Mouse (Mus musculus): ENCODE data around the gene 1700025G04Rik. TPM values are rescaled to one million over a fixed set of nuclear protein-coding genes. Genes with fewer than 3 reads are reported as not detected.

The 1700025G04Rik gene
- polyA plus RNA-seq, 1 experiment from 2014 or later: 32.4 TPM

DNA sequence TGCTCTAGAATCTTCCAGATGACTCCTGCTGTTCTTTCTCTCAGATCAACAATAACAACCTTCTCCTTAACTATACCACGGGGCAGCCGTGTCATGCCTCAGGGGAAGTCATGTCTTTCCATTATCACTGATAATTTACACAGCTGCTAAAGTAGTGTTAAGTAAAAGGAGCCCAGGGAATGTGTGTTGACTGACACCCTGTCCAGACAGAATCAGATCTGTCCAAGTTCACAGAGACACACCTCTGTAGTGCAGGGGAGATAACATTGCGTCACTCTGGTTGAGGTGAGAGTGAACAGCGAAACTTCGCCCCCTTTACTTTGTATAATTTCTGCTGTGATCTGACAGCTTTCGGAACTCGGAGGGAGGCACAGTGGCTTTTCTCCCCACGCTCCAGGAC is 149.9 kb downstream of the 1700025G04Rik start:
- Histone ChIP-seq H3K9ac (ENCODE audit: low read length) (no peak overlapping the region), H3K4me3 (ENCODE audit: low read depth, low read length) (no peak overlapping the region), H3K4me2 (no peak overlapping the region), H3K4me1 (ENCODE audit: control insufficient read depth, insufficient read depth, low read length) (peaks cover 24% of the 10 kb centered on the region), H3K36me3 (ENCODE audit: control insufficient read depth, insufficient read depth, low read length) (no peaks in the 10 kb centered on the region), H3K9me3 (ENCODE audit: control insufficient read depth, low read length) (no peaks in the 10 kb centered on the region), H3K27me3 (ENCODE audit: control insufficient read depth, insufficient read depth, low read length) (no peaks in the 10 kb centered on the region), H3K27ac (ENCODE audit: low read depth, low read length) (no peak overlapping the region)
- ATAC-seq (ENCODE audit: low FRiP score): no peak
- DNase-seq (ENCODE audit: low spot score, missing footprints): no peak
- WGBS: 68% methylated on average over 8 of the region's 8 CpGs

DNA sequence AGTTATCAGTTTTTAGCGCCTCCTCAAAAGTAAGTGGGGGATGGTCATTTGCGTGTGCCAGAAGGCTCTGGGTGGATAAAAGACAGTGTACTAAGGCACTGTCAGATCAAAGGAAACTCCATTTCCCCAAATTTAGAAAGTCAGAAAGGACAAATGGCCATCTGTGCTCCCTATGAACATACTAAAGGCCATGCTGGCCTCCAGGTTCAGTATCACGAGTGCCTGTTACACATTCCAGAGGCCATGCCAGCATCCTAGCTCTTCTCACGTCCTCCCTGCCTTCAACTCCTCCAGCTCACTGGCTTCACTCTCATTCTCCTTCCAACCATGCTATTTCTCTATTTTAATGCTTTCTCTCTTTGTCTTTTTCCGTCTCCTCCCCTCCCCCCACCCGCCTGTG is 150.4 kb downstream of the 1700025G04Rik start:
- H3K4me3 ChIP-seq (ENCODE audit: low read depth, low read length): no peak overlapping the region
- H3K9ac ChIP-seq (ENCODE audit: low read length): no peak overlapping the region
- peaks cover 19% of the 10 kb centered on the region for H3K4me1 ChIP-seq (ENCODE audit: control insufficient read depth, insufficient read depth, low read length)
- DNase-seq (ENCODE audit: low spot score, missing footprints) (no peak), ATAC-seq (ENCODE audit: low FRiP score) (no peak)
- no peak overlapping the region for H3K27ac ChIP-seq (ENCODE audit: low read depth, low read length)
- no peak overlapping the region for H3K4me2 ChIP-seq
- WGBS: 60% methylated on average over 6 of the region's 6 CpGs
- H3K27me3 ChIP-seq (ENCODE audit: control insufficient read depth, insufficient read depth, low read length): no peaks in the 10 kb centered on the region
- no peaks in the 10 kb centered on the region for H3K9me3 ChIP-seq (ENCODE audit: control insufficient read depth, low read length)
- H3K36me3 ChIP-seq (ENCODE audit: control insufficient read depth, insufficient read depth, low read length): no peaks in the 10 kb centered on the region

DNA sequence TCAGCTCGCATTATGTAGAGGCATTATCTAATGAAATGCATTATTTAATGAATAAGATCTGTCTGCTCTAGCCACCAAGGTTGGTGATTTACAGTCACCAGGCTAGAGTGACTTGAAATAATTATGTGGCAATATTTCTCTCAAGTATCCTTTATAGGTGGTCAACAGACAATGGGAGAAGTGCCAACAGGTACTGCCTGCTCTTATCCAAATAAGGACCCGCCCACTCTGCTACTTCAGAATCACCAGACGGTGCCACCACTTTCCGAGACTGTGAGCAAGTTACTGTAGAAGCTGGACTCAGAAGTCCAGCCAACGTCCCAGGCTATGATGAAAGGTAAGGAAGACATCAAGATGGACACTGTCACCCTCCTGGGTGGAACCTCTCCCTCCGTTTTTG is 156.3 kb downstream of the 1700025G04Rik start:
- Histone ChIP-seq H3K27me3 (ENCODE audit: control insufficient read depth, insufficient read depth, low read length) (no peaks in the 10 kb centered on the region), H3K9ac (ENCODE audit: low read length) (no peak overlapping the region), H3K9me3 (ENCODE audit: control insufficient read depth, low read length) (no peaks in the 10 kb centered on the region), H3K4me2 (no peak overlapping the region), H3K36me3 (ENCODE audit: control insufficient read depth, insufficient read depth, low read length) (no peaks in the 10 kb centered on the region), H3K4me3 (ENCODE audit: low read depth, low read length) (no peak overlapping the region), H3K27ac (ENCODE audit: low read depth, low read length) (no peak overlapping the region), H3K4me1 (ENCODE audit: control insufficient read depth, insufficient read depth, low read length) (no peaks in the 10 kb centered on the region)
- ATAC-seq (ENCODE audit: low FRiP score) (no peak), DNase-seq (ENCODE audit: low spot score, missing footprints) (no peak)
- WGBS: 88% methylated on average over 6 of the region's 6 CpGs

DNA sequence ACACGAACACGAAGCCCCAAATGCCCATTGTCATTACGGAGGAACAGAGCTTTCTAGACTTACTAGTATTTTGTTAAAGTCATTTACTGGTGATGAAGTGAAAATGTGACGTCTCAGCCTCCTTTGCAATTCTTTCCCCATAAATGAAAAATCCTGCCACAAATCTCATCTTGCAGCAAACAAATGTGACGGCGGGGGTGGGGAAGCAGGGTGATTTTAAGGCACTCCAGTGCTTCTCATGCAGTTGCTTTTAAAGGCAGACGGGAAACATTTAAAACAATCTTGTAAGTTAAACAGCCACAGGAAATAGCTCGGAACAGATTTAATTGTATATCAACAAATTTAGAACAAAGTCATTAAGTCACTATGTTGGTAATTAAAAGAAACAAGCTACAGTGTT is 163.1 kb downstream of the 1700025G04Rik start:
- ATAC-seq (ENCODE audit: low FRiP score) (no peak), DNase-seq (ENCODE audit: low spot score, missing footprints) (no peak)
- H3K27ac ChIP-seq (ENCODE audit: low read depth, low read length): no peak overlapping the region
- no peaks in the 10 kb centered on the region for H3K4me1 ChIP-seq (ENCODE audit: control insufficient read depth, insufficient read depth, low read length)
- H3K9me3 ChIP-seq (ENCODE audit: control insufficient read depth, low read length): no peaks in the 10 kb centered on the region
- no peak overlapping the region for H3K4me2 ChIP-seq
- no peak overlapping the region for H3K9ac ChIP-seq (ENCODE audit: low read length)
- no peaks in the 10 kb centered on the region for H3K27me3 ChIP-seq (ENCODE audit: control insufficient read depth, insufficient read depth, low read length)
- H3K36me3 ChIP-seq (ENCODE audit: control insufficient read depth, insufficient read depth, low read length): no peaks in the 10 kb centered on the region
- 86% methylated on average over 8 of the region's 8 CpGs for WGBS
- no peak overlapping the region for H3K4me3 ChIP-seq (ENCODE audit: low read depth, low read length)

DNA sequence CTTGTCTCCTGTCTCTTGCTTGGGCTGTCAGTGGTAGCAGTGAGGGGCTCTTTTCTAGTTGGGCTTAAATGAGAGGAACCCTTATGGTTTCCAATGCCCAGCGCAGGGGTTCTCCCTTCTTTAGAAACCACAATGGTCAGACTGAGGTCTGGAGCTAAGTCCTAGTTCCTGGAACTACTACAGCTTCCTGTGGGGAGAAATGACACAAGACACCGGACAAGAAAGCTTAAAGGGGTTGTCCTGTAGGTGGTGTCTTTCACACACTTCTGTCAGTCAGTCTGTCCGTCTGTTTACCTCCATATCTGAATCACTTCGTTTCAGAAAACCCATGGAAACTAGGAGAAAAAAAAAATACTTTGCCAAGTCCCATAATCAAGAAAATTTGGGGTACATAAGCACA is 163.8 kb downstream of the 1700025G04Rik start:
- H3K27ac ChIP-seq (ENCODE audit: low read depth, low read length): no peak overlapping the region
- no peak overlapping the region for H3K4me2 ChIP-seq
- H3K4me1 ChIP-seq (ENCODE audit: control insufficient read depth, insufficient read depth, low read length): no peaks in the 10 kb centered on the region
- H3K4me3 ChIP-seq (ENCODE audit: low read depth, low read length): no peak overlapping the region
- DNase-seq (ENCODE audit: low spot score, missing footprints) (no peak), ATAC-seq (ENCODE audit: low FRiP score) (no peak)
- 71% methylated on average over 4 of the region's 4 CpGs for WGBS
- H3K9ac ChIP-seq (ENCODE audit: low read length): no peak overlapping the region
- no peaks in the 10 kb centered on the region for H3K36me3 ChIP-seq (ENCODE audit: control insufficient read depth, insufficient read depth, low read length)
- no peaks in the 10 kb centered on the region for H3K9me3 ChIP-seq (ENCODE audit: control insufficient read depth, low read length)
- H3K27me3 ChIP-seq (ENCODE audit: control insufficient read depth, insufficient read depth, low read length): no peaks in the 10 kb centered on the region

DNA sequence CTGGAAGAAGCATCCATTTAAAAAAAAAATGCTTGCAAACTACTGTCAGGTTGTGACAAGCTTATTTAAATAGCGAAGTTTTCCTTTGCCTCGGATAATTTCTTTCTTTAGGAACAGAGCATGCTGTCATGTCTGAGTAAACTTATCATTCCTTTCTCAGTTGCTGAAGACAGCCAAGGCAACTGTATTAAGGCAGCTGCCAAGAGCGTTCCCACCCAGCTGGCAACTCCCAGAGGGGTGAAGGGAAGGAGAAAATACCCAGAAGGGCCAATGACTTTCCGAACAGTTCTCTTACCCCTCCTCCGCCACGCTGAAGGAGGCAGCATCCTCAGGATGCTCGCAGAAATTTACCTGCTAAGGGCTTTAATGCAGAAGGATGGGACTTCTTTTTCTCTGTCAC is 164.2 kb downstream of the 1700025G04Rik start:
- H3K9me3 ChIP-seq (ENCODE audit: control insufficient read depth, low read length): no peaks in the 10 kb centered on the region
- ATAC-seq (ENCODE audit: low FRiP score) (no peak), DNase-seq (ENCODE audit: low spot score, missing footprints) (no peak)
- H3K4me1 ChIP-seq (ENCODE audit: control insufficient read depth, insufficient read depth, low read length): no peaks in the 10 kb centered on the region
- H3K27me3 ChIP-seq (ENCODE audit: control insufficient read depth, insufficient read depth, low read length): no peaks in the 10 kb centered on the region
- H3K4me2 ChIP-seq: no peak overlapping the region
- 83% methylated on average over 7 of the region's 7 CpGs for WGBS
- no peak overlapping the region for H3K9ac ChIP-seq (ENCODE audit: low read length)
- H3K36me3 ChIP-seq (ENCODE audit: control insufficient read depth, insufficient read depth, low read length): no peaks in the 10 kb centered on the region
- no peak overlapping the region for H3K27ac ChIP-seq (ENCODE audit: low read depth, low read length)
- no peak overlapping the region for H3K4me3 ChIP-seq (ENCODE audit: low read depth, low read length)

DNA sequence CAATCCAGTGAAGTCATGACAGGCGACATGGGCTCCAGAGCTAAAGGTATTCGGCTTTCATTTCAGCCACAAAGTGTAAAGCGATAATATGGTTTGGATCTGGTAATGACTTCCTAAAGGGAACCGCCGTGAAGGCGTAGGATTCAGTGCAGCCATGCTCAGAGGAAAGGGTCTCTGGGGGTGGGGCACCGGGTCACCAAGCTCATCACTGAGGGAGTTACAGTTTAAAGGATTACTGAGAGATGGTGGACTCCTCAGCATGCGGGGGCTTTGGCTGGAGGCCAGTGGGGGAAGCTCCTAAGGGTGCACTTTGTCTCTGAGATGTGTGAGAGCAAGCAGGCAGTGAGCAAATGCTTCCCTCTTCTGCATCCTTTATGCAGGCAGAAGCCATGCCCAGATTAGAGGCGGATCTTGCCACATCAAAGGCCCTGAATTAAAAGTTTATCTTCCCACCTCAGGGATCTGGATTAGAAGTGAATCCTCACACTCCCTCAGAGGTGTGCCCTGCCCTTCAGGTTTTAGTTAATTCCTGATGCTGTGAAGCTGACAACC is 171.0 kb downstream of the 1700025G04Rik start:
- no peaks in the 10 kb centered on the region for H3K27me3 ChIP-seq (ENCODE audit: control insufficient read depth, insufficient read depth, low read length)
- H3K9me3 ChIP-seq (ENCODE audit: control insufficient read depth, low read length): no peaks in the 10 kb centered on the region
- DNase-seq (ENCODE audit: low spot score, missing footprints) (no peak), ATAC-seq (ENCODE audit: low FRiP score) (no peak)
- H3K4me3 ChIP-seq (ENCODE audit: low read depth, low read length): no peak overlapping the region
- H3K4me2 ChIP-seq: no peak overlapping the region
- no peak overlapping the region for H3K9ac ChIP-seq (ENCODE audit: low read length)
- WGBS: 63% methylated on average over 9 of the region's 9 CpGs
- H3K27ac ChIP-seq (ENCODE audit: low read depth, low read length): no peak overlapping the region
- H3K36me3 ChIP-seq (ENCODE audit: control insufficient read depth, insufficient read depth, low read length): no peaks in the 10 kb centered on the region
- H3K4me1 ChIP-seq (ENCODE audit: control insufficient read depth, insufficient read depth, low read length): peaks cover 2% of the 10 kb centered on the region; the same call in 1 of the 2 replicates

DNA sequence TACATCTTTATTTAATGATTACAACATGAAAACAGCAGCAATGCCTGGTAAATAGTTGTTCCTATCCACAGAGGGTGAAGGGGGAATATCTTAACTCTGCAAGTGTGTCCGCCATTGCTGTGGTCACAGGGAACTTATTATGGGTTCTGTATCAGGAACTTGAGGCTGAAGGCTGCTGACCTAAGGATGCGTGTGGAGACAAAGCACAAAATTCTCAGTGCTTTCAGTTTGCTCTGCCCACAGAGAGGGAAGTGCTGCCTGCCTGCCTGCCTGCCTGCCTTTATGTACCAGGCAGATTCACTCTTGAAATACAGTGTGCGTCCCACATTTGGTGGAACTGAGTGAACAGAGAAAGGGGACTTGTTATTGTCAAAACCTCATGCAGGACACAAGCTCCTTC is 172.2 kb downstream of the 1700025G04Rik start:
- H3K4me2 ChIP-seq: no peak overlapping the region
- ATAC-seq (ENCODE audit: low FRiP score): no peak
- no peak overlapping the region for H3K27ac ChIP-seq (ENCODE audit: low read depth, low read length)
- 91% methylated on average over 3 of the region's 3 CpGs for WGBS
- no peak for DNase-seq (ENCODE audit: low spot score, missing footprints)
- no peaks in the 10 kb centered on the region for H3K27me3 ChIP-seq (ENCODE audit: control insufficient read depth, insufficient read depth, low read length)
- H3K4me3 ChIP-seq (ENCODE audit: low read depth, low read length): no peak overlapping the region
- H3K36me3 ChIP-seq (ENCODE audit: control insufficient read depth, insufficient read depth, low read length): no peaks in the 10 kb centered on the region
- H3K9me3 ChIP-seq (ENCODE audit: control insufficient read depth, low read length): no peaks in the 10 kb centered on the region
- H3K4me1 ChIP-seq (ENCODE audit: control insufficient read depth, insufficient read depth, low read length): peaks cover 2% of the 10 kb centered on the region; the same call in 1 of the 2 replicates
- no peak overlapping the region for H3K9ac ChIP-seq (ENCODE audit: low read length)

DNA sequence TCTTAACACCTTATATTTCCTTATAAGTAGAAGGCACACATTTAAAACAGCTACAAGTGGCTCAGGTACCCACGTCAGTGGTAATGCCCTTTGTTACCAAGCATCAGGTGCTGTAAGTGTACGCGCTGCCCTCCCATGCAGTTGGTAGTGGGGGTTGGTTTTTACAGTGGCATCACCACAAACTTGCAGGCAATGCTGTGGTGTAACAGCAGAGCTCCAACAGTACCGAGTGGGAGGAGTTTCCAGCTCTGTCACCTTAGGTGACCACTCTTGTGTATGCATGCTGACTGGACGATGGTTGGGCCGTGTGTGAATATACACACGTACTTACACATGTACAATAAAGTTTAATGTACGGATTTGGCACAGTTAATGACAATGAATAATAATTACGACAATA is 175.4 kb downstream of the 1700025G04Rik start:
- no peak for DNase-seq (ENCODE audit: low spot score, missing footprints)
- no peak overlapping the region for H3K4me2 ChIP-seq
- H3K4me1 ChIP-seq (ENCODE audit: control insufficient read depth, insufficient read depth, low read length): peaks cover 2% of the 10 kb centered on the region; the same call in 1 of the 2 replicates
- no peak overlapping the region for H3K9ac ChIP-seq (ENCODE audit: low read length)
- H3K9me3 ChIP-seq (ENCODE audit: control insufficient read depth, low read length): no peaks in the 10 kb centered on the region
- H3K36me3 ChIP-seq (ENCODE audit: control insufficient read depth, insufficient read depth, low read length): no peaks in the 10 kb centered on the region
- H3K4me3 ChIP-seq (ENCODE audit: low read depth, low read length): no peak overlapping the region
- no peak for ATAC-seq (ENCODE audit: low FRiP score)
- whole genome bisulfite sequencing: 94% methylated on average over 9 of the region's 9 CpGs
- H3K27me3 ChIP-seq (ENCODE audit: control insufficient read depth, insufficient read depth, low read length): no peaks in the 10 kb centered on the region
- H3K27ac ChIP-seq (ENCODE audit: low read depth, low read length): no peak overlapping the region

Data from midbrain, embryonic 11.5 days (tissue).